Mouse (Mus musculus): ENCODE results near the gene Trim30d.
"Not testable (repeated sequence)": the region's sequence is repeated elsewhere in the genome, so short reads cannot be mapped to it uniquely, and the experiment has no call there.

GRCm38 (mm10) chr7:104499464-104499863 lies 8.2 kb downstream of the Trim30d start:
- not testable (repeated sequence) for TF ChIP-seq CTCF (IDR thresholded peaks at IDR 0.05; ENCODE audit: low read depth, low read length); POLR2A (IDR thresholded peaks at IDR 0.05; ENCODE audit: borderline replicate concordance, low read depth, low read length)
